Mouse (Mus musculus) limb, embryonic 11.5 days (tissue): ENCODE measurements at regions not wholly inside any gene's neighbourhood (a gene's known extent, or its start where the extent isn't known, plus 50 kb on each side); places are given as distances from the start of the nearest gene placed in this dataset.

Experiments used
- ATAC-seq: fragments of 200-750 bp; cut with Nextera tagmentation; 2 replicates; pipeline ENCODE4 v1.8.0; 2017; ENCODE audit warnings: low read depth; ENCODE audit not compliant: insufficient number of reproducible peaks, low FRiP score, low TSS enrichment
- DNase-seq: peaks from one replicate; pipeline ENCODE4 v3.0.0-alpha.2; 2015; ENCODE audit warnings: low spot score
- H3K27ac ChIP-seq: fragments of 300-500 bp; sonication (generic); replicated peaks from 2 replicates; pipeline ENCODE4 v1.5.1; 2014; ENCODE audit warnings: low read depth, mild to moderate bottlenecking, low read length
- H3K27me3 ChIP-seq: fragments of 300-500 bp; sonication (generic); 2 replicates; pipeline ENCODE4 v1.6.1; 2014; ENCODE audit warnings: mild to moderate bottlenecking, low read length, mixed read lengths; ENCODE audit not compliant: control insufficient read depth, insufficient read depth
- H3K36me3 ChIP-seq: fragments of 300-500 bp; sonication (generic); 2 replicates; pipeline ENCODE4 v1.6.1; 2014; ENCODE audit warnings: mild to moderate bottlenecking, low read length, moderate library complexity, mixed read lengths; ENCODE audit not compliant: control insufficient read depth, insufficient read depth
- H3K4me1 ChIP-seq: fragments of 300-500 bp; sonication (generic); 2 replicates; pipeline ENCODE4 v1.6.1; 2014; ENCODE audit warnings: low read length, mixed read lengths; ENCODE audit not compliant: control insufficient read depth, insufficient read depth
- H3K4me2 ChIP-seq: fragments of 300-500 bp; sonication (generic); 2 replicates; pipeline ENCODE4 v1.6.1; 2014; ENCODE audit warnings: low read depth, mild to moderate bottlenecking, moderate library complexity; ENCODE audit not compliant: severe bottlenecking
- H3K4me3 ChIP-seq: fragments of 300-500 bp; sonication (generic); 2 replicates; pipeline ENCODE4 v1.5.1; 2014; ENCODE audit warnings: low read depth, low read length
- H3K9ac ChIP-seq: fragments of 300-500 bp; sonication (generic); 2 replicates; pipeline ENCODE4 v1.6.1; 2014; ENCODE audit warnings: mild to moderate bottlenecking, low read length
- H3K9me3 ChIP-seq: fragments of 300-500 bp; sonication (generic); 2 replicates; pipeline ENCODE4 v1.6.1; 2016; ENCODE audit warnings: low read length; ENCODE audit not compliant: control insufficient read depth
- WGBS: fragments of 180-500 bp; shearing (Covaris S2); extraction: QIAGEN DNeasy Blood & Tissue Kit; methylation state at CpG from one replicate; pipeline ENCODE4 v1.1.7; 2014; 5-methylcytosine and 5-hydroxymethylcytosine counted together

DNA sequence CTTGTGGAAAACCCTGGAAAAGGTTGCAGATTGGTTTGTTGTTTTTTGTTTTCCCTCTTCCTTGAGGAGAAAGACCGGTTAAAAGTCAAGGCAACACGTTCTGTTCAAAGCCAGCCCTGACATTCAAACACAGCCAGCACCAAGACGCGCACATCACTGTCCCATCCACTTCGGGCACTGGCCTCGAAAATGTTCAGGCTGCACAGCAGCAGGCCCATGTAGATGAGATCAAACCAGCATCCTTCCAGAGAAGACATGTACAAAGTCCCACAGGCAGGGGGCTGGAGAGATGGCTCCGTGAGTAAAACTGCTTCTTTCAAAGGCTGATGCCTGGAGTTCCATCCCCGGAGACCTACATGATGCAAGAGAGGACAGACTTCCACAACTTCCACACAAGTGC is 68.4 kb upstream of the Ak4 start:
- 94% methylated on average over 8 of the region's 8 CpGs for WGBS
- Histone ChIP-seq H3K27me3 (no peaks in the 10 kb centered on the region), H3K27ac (no peak overlapping the region), H3K4me2 (no peak overlapping the region), H3K4me3 (no peak overlapping the region), H3K36me3 (no peaks in the 10 kb centered on the region), H3K9me3 (no peaks in the 10 kb centered on the region), H3K4me1 (no peaks in the 10 kb centered on the region), H3K9ac (no peak overlapping the region)
- ATAC-seq: no peak
- DNase-seq: no peak

DNA sequence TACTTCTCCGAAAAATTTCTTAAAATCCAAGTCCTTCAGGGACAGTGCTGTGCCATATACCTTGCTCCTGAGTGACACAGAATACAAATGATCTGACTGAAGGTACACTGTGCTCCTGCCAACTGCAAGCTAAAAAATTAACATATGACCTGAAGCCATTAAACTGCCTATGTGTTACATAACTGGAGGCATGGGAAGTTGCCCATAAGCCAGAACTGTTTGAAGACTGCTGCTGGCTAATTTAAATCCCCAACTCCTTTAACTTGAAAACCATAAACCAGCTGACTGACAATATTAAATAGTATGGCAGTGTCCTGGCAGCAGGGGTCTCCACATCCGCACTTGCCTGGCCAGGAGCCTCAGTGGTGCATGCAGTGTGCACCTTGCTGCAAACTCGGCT is 68.9 kb upstream of the Ak4 start:
- Histone ChIP-seq H3K36me3 (no peaks in the 10 kb centered on the region), H3K27ac (no peak overlapping the region), H3K4me3 (no peak overlapping the region), H3K4me1 (no peaks in the 10 kb centered on the region), H3K9me3 (no peaks in the 10 kb centered on the region), H3K4me2 (no peak overlapping the region), H3K27me3 (no peaks in the 10 kb centered on the region), H3K9ac (no peak overlapping the region)
- DNase-seq (no peak), ATAC-seq (no peak)
- WGBS: 85% methylated on average over 3 of the region's 3 CpGs

DNA sequence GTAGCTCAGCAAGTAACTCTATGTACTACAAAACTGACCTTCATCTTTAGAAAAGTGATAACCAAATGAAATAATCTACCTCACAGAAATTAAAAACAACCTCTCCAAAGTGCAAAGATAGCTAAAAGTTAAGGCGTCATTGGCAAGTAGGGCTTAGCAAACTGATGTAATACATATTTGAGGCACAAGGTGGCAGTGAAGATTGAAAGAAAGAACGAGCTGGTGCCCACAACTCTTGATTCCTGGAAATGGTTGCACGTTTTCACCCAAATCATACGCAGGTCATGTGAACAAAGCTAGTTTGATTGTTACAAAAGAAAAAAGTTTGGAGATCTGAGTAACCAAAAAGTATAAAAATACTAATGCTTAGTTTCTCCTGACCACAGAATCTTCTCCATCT is 69.7 kb upstream of the Ak4 start:
- Histone ChIP-seq H3K4me2 (no peak overlapping the region), H3K4me3 (no peak overlapping the region), H3K27ac (no peak overlapping the region), H3K9ac (no peak overlapping the region), H3K27me3 (no peaks in the 10 kb centered on the region), H3K36me3 (no peaks in the 10 kb centered on the region), H3K4me1 (no peaks in the 10 kb centered on the region), H3K9me3 (no peaks in the 10 kb centered on the region)
- peak; percentile 30 for DNase-seq
- no peak for ATAC-seq
- WGBS: 32% methylated on average over 4 of the region's 4 CpGs

DNA sequence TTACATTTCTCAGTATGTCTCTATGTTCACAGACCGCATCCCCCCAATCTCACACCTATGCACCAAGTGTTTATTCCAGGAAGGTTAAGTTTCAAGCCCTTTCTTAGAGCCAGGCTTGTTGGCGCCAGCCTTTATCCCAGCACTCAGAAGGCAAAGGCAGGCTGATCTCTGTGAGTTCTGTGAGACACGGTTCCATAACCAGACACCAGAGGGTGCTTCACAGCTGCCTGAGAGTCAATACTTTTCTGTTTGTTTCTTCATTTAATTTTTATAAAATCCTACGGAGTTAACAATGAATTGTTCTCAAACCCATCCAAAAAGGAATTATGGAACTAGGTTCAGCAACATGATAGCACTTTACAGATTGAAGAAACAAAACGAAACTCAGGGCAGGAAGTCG is 71.8 kb upstream of the Ak4 start:
- Histone ChIP-seq H3K27ac (no peak overlapping the region), H3K36me3 (no peaks in the 10 kb centered on the region), H3K27me3 (no peaks in the 10 kb centered on the region), H3K4me1 (no peaks in the 10 kb centered on the region), H3K4me3 (no peak overlapping the region), H3K9ac (no peak overlapping the region), H3K4me2 (no peak overlapping the region), H3K9me3 (no peaks in the 10 kb centered on the region)
- 81% methylated on average over 6 of the region's 6 CpGs for whole genome bisulfite sequencing
- DNase-seq (no peak), ATAC-seq (no peak)

DNA sequence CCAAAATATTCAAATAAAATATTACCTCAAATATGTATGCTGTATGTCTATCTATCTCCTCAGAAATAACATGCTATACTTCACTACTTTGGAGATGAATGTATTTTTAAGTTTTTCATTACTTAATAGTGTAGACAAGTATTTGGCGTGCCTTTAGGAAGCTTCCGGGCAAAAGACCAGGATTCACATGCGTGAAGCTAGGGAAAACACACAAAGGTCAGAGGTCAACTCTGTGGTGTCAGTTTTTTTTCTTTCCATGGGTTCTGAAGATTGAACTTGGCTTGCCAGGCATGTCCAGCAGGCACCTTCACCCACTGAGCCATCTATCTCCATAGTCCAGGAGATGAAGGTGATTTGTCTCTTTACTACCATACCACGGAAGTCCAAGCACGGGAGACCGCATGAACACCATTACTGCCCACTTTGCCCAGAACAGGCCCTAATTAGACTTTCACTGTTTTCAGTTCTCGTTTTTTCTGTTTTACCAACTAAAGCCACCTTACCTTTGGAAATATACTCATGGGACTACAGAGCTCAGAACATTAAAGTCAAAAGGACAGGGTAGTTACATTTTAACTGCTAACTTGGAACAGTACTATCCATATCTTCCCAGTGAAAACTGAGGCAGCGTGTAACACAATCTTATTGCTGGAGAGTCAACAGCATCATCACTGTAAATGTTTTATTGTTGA is 76.9 kb upstream of the Ak4 start:
- ATAC-seq: no peak
- H3K9me3 ChIP-seq: no peaks in the 10 kb centered on the region

DNA sequence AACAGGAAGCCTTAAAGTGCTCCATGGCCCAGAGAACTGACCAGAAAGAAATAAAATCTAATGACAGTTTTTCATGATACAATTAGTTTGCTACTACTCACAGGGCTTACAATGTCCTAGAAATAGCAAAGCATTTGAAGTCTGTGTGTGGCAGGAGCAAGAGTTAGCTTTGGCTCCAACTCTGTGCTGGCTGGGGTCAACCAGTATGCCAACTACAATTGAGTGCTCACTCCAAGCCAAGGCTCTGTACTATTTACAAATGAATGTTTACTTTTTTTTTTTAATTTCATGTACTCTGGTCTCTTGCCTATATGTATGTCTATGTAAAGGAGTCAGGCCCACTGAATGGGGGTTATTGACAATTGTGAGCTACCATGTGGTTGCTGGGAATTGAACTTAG is 75.7 kb upstream of the Jak1 start:
- ATAC-seq: no peak

More for the DNA sequence above, 76.9 kb upstream of the Ak4 start:
- Histone ChIP-seq H3K9ac (no peak overlapping the region), H3K27ac (no peak overlapping the region), H3K4me1 (no peaks in the 10 kb centered on the region), H3K27me3 (no peaks in the 10 kb centered on the region), H3K4me3 (no peak overlapping the region), H3K4me2 (no peak overlapping the region), H3K36me3 (no peaks in the 10 kb centered on the region)
- WGBS: 92% methylated on average over 8 of the region's 8 CpGs
- DNase-seq: no peak

DNA sequence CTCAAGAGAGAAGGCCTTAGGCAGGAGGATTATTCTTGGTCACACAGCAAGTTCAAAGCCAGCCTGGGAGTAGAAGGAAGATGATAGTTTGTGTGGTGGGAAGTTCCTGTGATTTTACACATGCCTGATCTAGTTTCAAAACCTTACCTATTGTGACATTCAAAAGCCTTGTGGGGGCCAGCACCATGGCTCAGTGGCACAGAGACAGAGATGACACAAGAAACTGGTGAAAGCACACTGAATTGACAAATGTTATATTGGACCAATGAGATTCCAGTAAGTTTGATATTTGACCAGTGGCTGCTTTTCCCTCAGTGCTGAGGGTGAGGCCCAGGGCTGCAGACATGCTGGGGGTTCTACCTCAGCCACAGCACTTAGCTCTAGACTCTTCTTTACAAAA is 73.1 kb upstream of the Jak1 start:
- Histone ChIP-seq H3K4me2 (no peak overlapping the region), H3K27ac (no peak overlapping the region), H3K36me3 (no peaks in the 10 kb centered on the region), H3K27me3 (no peaks in the 10 kb centered on the region), H3K9me3 (no peaks in the 10 kb centered on the region), H3K4me1 (no peaks in the 10 kb centered on the region), H3K4me3 (no peak overlapping the region), H3K9ac (no peak overlapping the region)
- ATAC-seq (no peak), DNase-seq (no peak)

More for the DNA sequence above, 75.7 kb upstream of the Jak1 start:
- H3K9ac ChIP-seq: no peak overlapping the region
- no peaks in the 10 kb centered on the region for H3K9me3 ChIP-seq
- no peak overlapping the region for H3K4me3 ChIP-seq
- H3K27ac ChIP-seq: no peak overlapping the region
- H3K36me3 ChIP-seq: no peaks in the 10 kb centered on the region
- DNase-seq: no peak
- no peaks in the 10 kb centered on the region for H3K4me1 ChIP-seq
- H3K4me2 ChIP-seq: no peak overlapping the region
- no peaks in the 10 kb centered on the region for H3K27me3 ChIP-seq

DNA sequence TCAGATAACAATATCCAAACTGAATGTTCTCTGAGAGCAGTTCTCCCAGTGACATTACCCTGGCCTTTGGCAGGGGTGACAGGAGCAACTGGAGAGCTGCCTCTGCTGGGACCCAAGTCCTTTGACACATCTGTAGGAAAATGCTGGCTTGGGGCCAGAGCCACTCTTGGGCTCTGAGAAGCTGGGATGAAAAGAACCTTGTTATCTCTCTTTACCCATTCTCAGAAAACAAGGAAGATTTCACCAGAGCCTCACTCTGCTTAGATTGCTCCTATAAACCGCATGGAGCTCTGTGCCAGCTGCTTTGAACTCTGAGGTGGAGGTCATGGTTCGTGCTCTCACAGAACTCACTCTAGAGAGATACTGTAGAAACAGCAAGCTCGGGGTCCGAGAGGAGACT is 71.7 kb upstream of the Jak1 start:
- Histone ChIP-seq H3K27me3 (no peaks in the 10 kb centered on the region), H3K4me3 (no peak overlapping the region), H3K27ac (no peak overlapping the region), H3K36me3 (no peaks in the 10 kb centered on the region), H3K9me3 (no peaks in the 10 kb centered on the region), H3K9ac (no peak overlapping the region), H3K4me2 (no peak overlapping the region), H3K4me1 (no peaks in the 10 kb centered on the region)
- DNase-seq (no peak), ATAC-seq (no peak)
- WGBS: 39% methylated on average over 4 of the region's 4 CpGs

DNA sequence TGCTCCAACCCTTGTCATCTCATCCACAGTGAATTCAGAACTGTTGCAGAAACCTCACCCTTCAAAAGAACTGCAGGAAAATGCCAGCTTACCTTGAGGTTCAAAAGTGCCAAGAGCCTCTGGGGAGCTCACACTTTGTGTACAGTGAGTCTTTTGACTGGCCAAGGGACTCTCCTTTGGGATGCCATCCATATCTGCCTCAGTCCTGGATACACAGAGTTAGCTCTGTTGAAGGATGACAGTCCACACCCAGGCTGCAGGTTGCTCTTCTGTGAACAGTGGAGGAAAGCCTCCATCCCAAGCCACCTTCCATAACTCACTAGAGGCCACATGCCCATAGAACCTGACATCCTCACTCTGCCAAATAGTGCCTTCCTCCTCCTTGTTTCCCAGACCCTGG is 71.3 kb upstream of the Jak1 start:
- H3K9ac ChIP-seq: no peak overlapping the region
- no peak overlapping the region for H3K4me2 ChIP-seq
- no peaks in the 10 kb centered on the region for H3K4me1 ChIP-seq
- no peak overlapping the region for H3K4me3 ChIP-seq
- H3K27me3 ChIP-seq: no peaks in the 10 kb centered on the region
- H3K27ac ChIP-seq: no peak overlapping the region
- no peaks in the 10 kb centered on the region for H3K9me3 ChIP-seq
- ATAC-seq (no peak), DNase-seq (no peak)
- H3K36me3 ChIP-seq: no peaks in the 10 kb centered on the region
